Mouse (Mus musculus): ENCODE measurements around the gene Kif2b. TPM values are rescaled to one million over a fixed set of nuclear protein-coding genes. Genes with fewer than 3 reads are reported as not detected.

Gene Kif2b
- not detected for total RNA-seq (2021)
- polyA plus RNA-seq (2012; rRNA removed), result 0.04 TPM in 1 of 2 replicates, not detected in the other
- long read RNA-seq, result 0 reads

DNA sequence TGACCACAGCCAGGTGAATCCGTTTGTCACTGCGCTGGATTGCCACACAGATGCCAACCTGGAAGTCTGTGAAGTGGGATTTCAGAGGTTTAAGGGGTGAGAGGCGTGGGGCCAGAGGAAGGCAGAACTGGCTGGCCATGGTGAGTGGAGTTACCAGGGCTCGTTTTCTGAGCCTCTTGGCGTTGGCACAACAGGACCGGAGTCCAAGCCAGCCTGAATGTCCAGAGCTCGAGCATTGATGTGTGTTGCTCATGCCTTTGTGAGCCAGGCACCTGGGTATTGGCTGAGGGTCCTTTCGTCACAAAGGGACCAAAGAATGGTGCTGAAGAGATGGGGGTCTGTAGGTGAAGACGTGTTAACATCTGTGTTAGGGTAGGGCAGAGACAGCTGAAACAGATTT, at the start of gene Kif2b:
TSS of gene Kif2b (minus strand) at position 242 of the 400 bp plus-strand sequence.
- Histone ChIP-seq H3K27me3 (ENCODE audit: control insufficient read depth, insufficient read depth, low read length) (no peaks in the 10 kb centered on the region), H3K27ac (no peak within 1 kb of the TSS), H3K9ac (ENCODE audit: low read depth, low read length) (no peak within 1 kb of the TSS), H3K36me3 (ENCODE audit: control insufficient read depth, insufficient read depth, low read length) (no peaks in the 10 kb centered on the region), H3K79me2 (replicated peaks; ENCODE audit: control insufficient read depth, insufficient read depth, low read length) (no peaks in the 10 kb centered on the region), H3K4me1 (ENCODE audit: control insufficient read depth, insufficient read depth, low read length) (no peaks in the 10 kb centered on the region), H3K4me3 (no peak within 1 kb of the TSS)
- intact Hi-C loops (cut with DNase I), result no loop called here
- 80% methylated on average over 9 of the region's 9 CpGs for WGBS
- DNase-seq, result no peak
- no peak for TF ChIP-seq EP300 (IDR thresholded peaks at IDR 0.05; ENCODE audit: insufficient read depth, low read depth, low read length)
- TF ChIP-seq CTCF (IDR thresholded peaks at IDR 0.05), result no peak
- TF ChIP-seq POLR2A (IDR thresholded peaks at IDR 0.05; ENCODE audit: insufficient read depth, low read depth, low read length), result no peak

DNA sequence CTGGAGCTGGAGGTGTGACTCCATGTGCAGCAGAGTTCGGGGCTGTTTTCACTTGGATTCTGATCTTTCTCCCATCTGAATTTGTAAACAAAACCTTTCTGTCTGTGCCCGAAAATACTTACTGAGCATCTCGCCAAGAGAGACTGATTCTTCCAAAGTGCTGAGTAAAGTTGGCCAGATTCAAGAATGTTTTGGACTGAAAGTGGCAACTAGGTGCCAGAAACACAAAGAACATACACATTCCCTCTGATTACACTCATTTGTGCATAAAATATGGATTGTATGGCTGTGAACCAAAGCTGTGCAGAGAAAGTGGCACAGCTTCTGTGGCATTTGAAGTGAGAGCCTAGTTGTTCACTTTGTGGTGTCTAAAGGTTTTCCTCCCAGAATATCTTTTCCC, 15.7 kb upstream of the Kif2b start:
- no peak overlapping the region for H3K9ac ChIP-seq (ENCODE audit: low read depth, low read length)
- H3K79me2 ChIP-seq (replicated peaks; ENCODE audit: control insufficient read depth, insufficient read depth, low read length), result no peaks in the 10 kb centered on the region
- H3K27ac ChIP-seq, result no peak overlapping the region
- H3K27me3 ChIP-seq (ENCODE audit: control insufficient read depth, insufficient read depth, low read length), result no peaks in the 10 kb centered on the region
- WGBS, result 46% methylated on average over 3 of the region's 3 CpGs
- TF ChIP-seq POLR2A (IDR thresholded peaks at IDR 0.05; ENCODE audit: insufficient read depth, low read depth, low read length) (no peak), CTCF (IDR thresholded peaks at IDR 0.05) (no peak), EP300 (IDR thresholded peaks at IDR 0.05; ENCODE audit: insufficient read depth, low read depth, low read length) (no peak)
- H3K4me3 ChIP-seq, result no peak overlapping the region
- no peak for DNase-seq
- intact Hi-C loops (cut with DNase I), result no loop called here
- no peaks in the 10 kb centered on the region for H3K4me1 ChIP-seq (ENCODE audit: control insufficient read depth, insufficient read depth, low read length)
- H3K36me3 ChIP-seq (ENCODE audit: control insufficient read depth, insufficient read depth, low read length), result no peaks in the 10 kb centered on the region

DNA sequence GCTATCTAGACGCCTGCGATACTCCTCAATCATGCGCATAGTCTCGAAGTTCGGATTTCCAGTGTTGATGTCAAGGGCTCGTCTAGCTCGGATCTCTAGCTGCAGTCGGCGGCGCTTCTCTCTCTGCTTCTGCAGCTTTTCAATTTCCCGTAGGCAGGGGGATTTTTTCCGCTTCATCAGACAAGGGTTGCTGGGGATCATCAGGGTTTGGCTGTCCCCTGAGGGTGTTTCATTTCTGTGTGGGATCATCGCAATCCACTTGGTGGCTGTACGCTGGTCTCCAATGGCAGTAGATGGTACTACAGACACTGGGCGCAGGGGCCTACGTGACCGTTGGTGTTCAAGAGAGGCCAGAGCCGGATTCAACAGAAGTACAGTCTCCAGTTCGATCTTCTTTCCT, 502 bp downstream of the Kif2b start:
- TF ChIP-seq CTCF (IDR thresholded peaks at IDR 0.05), result no peak
- no peak for TF ChIP-seq EP300 (IDR thresholded peaks at IDR 0.05; ENCODE audit: insufficient read depth, low read depth, low read length)
- no peak for TF ChIP-seq POLR2A (IDR thresholded peaks at IDR 0.05; ENCODE audit: insufficient read depth, low read depth, low read length)
- no peaks in the 10 kb centered on the region for H3K4me1 ChIP-seq (ENCODE audit: control insufficient read depth, insufficient read depth, low read length)
- H3K4me3 ChIP-seq, result no peak overlapping the region
- 95% methylated on average over 19 of the region's 19 CpGs for WGBS
- intact Hi-C loops (cut with DNase I), result no loop called here
- DNase-seq, result no peak
- no peaks in the 10 kb centered on the region for H3K27me3 ChIP-seq (ENCODE audit: control insufficient read depth, insufficient read depth, low read length)
- H3K27ac ChIP-seq, result no peak overlapping the region
- no peaks in the 10 kb centered on the region for H3K36me3 ChIP-seq (ENCODE audit: control insufficient read depth, insufficient read depth, low read length)
- H3K9ac ChIP-seq (ENCODE audit: low read depth, low read length), result no peak overlapping the region
- H3K79me2 ChIP-seq (replicated peaks; ENCODE audit: control insufficient read depth, insufficient read depth, low read length), result no peaks in the 10 kb centered on the region

DNA sequence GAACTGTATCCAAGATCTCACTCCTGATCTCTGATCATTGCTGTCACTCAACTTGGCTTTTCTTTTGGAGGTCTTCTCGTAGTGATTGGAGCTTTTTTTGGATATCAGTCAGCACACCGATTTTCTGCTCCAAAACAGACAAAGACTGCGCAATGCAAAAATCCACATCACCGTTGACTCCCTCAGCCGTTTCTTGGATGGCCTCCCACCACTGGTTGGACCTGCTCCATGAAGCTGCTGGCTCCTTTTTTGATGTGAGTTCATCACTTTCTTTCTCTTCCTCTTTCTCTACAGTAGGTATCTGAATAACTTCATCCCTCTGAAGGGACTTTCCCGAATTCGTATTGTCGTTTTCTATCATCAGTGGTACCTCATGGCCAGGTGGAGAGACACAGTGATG, 2.0 kb downstream of the Kif2b start:
- no peak overlapping the region for H3K4me3 ChIP-seq
- peak in 1 of 2 experiments; percentile 20 for DNase-seq
- H3K27ac ChIP-seq, result no peak overlapping the region
- H3K4me1 ChIP-seq (ENCODE audit: control insufficient read depth, insufficient read depth, low read length), result no peaks in the 10 kb centered on the region
- intact Hi-C loops (cut with DNase I), result no loop called here
- no peak overlapping the region for H3K9ac ChIP-seq (ENCODE audit: low read depth, low read length)
- H3K36me3 ChIP-seq (ENCODE audit: control insufficient read depth, insufficient read depth, low read length), result no peaks in the 10 kb centered on the region
- no peaks in the 10 kb centered on the region for H3K27me3 ChIP-seq (ENCODE audit: control insufficient read depth, insufficient read depth, low read length)
- H3K79me2 ChIP-seq (replicated peaks; ENCODE audit: control insufficient read depth, insufficient read depth, low read length), result no peaks in the 10 kb centered on the region
- WGBS, result 74% methylated on average over 8 of the region's 8 CpGs
- no peak for TF ChIP-seq CTCF (IDR thresholded peaks at IDR 0.05)
- no peak for TF ChIP-seq POLR2A (IDR thresholded peaks at IDR 0.05; ENCODE audit: insufficient read depth, low read depth, low read length)
- TF ChIP-seq EP300 (IDR thresholded peaks at IDR 0.05; ENCODE audit: insufficient read depth, low read depth, low read length), result no peak

DNA sequence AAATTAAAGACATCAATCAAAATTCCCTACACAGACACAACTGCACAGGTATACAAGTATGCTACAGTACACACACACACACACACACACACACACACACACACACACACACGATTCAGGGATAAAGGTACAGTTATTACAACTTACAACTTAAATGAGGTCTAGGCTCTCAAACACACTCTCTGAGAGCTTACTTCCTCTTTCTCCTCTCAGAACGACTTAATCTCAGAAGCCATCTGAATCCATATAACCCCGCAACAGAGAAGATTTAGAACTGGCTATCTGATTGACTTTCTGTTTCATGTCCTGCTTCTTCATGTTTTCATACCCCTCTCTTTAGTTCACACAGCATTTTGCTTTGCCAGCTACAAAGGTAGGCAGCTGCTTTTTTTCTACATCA, 2.9 kb downstream of the Kif2b start:
- 45% methylated on average over 3 of the region's 3 CpGs for WGBS
- TF ChIP-seq EP300 (IDR thresholded peaks at IDR 0.05; ENCODE audit: insufficient read depth, low read depth, low read length) (no peak), CTCF (IDR thresholded peaks at IDR 0.05) (no peak), POLR2A (IDR thresholded peaks at IDR 0.05; ENCODE audit: insufficient read depth, low read depth, low read length) (no peak)

DNA sequence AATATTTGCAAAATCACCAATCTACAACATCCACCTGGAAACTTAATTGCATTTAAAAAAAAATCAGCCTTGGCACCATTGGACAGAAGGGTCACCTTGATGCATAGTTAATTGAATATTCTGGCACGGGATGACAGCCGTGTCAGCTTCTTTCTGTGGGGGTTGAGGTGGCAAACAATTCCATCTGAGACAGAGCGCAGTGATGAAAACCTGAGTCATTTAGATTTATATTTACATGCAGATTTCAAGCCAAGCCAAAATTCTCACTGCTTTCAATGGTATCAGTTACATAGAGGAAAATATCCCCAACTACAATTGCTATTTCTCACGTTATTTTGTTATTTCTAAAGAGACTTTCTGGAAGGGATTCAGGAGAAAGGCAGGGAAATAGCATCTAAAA, 46.6 kb downstream of the Kif2b start:
- Histone ChIP-seq H3K9ac (ENCODE audit: low read depth, low read length) (no peak overlapping the region), H3K4me3 (no peak overlapping the region), H3K36me3 (ENCODE audit: control insufficient read depth, insufficient read depth, low read length) (no peaks in the 10 kb centered on the region), H3K27me3 (ENCODE audit: control insufficient read depth, insufficient read depth, low read length) (no peaks in the 10 kb centered on the region), H3K4me1 (ENCODE audit: control insufficient read depth, insufficient read depth, low read length) (no peaks in the 10 kb centered on the region), H3K79me2 (replicated peaks; ENCODE audit: control insufficient read depth, insufficient read depth, low read length) (no peaks in the 10 kb centered on the region), H3K27ac (no peak overlapping the region)
- TF ChIP-seq CTCF (IDR thresholded peaks at IDR 0.05) (no peak), POLR2A (IDR thresholded peaks at IDR 0.05; ENCODE audit: insufficient read depth, low read depth, low read length) (no peak)
- no peak for DNase-seq
- intact Hi-C loops (cut with DNase I), result no loop called here
- 63% methylated on average over 4 of the region's 4 CpGs for WGBS

More for the DNA sequence above, 2.9 kb downstream of the Kif2b start:
- H3K36me3 ChIP-seq (ENCODE audit: control insufficient read depth, insufficient read depth, low read length), result no peaks in the 10 kb centered on the region
- H3K4me3 ChIP-seq, result no peak overlapping the region
- H3K79me2 ChIP-seq (replicated peaks; ENCODE audit: control insufficient read depth, insufficient read depth, low read length), result no peaks in the 10 kb centered on the region
- H3K27me3 ChIP-seq (ENCODE audit: control insufficient read depth, insufficient read depth, low read length), result no peaks in the 10 kb centered on the region
- no peak for DNase-seq
- H3K9ac ChIP-seq (ENCODE audit: low read depth, low read length), result no peak overlapping the region
- H3K4me1 ChIP-seq (ENCODE audit: control insufficient read depth, insufficient read depth, low read length), result no peaks in the 10 kb centered on the region
- no peak overlapping the region for H3K27ac ChIP-seq
- intact Hi-C loops (cut with DNase I), result no loop called here

Data from heart, adult 2 months (tissue).